Mouse (Mus musculus) spleen, adult 12 weeks (tissue): ENCODE results near the gene Tnfrsf13c.

Experiments
- DNase-seq: peaks from one replicate; pipeline ENCODE4 v3.0.0; 2022; ENCODE audit warnings: low spot score

Gene Tnfrsf13c

GRCm38 (mm10) chr15:82230098-82230611 is 6.0 kb upstream of the Tnfrsf13c start:
- no peak for DNase-seq

GRCm38 (mm10) chr15:82229542-82230045 is 5.4 kb upstream of the Tnfrsf13c start:
- DNase-seq, result no peak

GRCm38 (mm10) chr15:82225769-82226168 is 1.6 kb upstream of the Tnfrsf13c start:
- no peak for DNase-seq

GRCm38 (mm10) chr15:82224602-82225215 is 540 bp upstream of the Tnfrsf13c start:
- no peak for DNase-seq

GRCm38 (mm10) chr15:82223251-82223650 is 918 bp downstream of the Tnfrsf13c start:
- DNase-seq, result no peak

GRCm38 (mm10) chr15:82221104-82221860 is 2.9 kb downstream of the Tnfrsf13c start:
- no peak for DNase-seq

GRCm38 (mm10) chr15:82220003-82220675 is 4.0 kb downstream of the Tnfrsf13c start:
- no peak for DNase-seq

- DNase-seq, result peak; percentile 52
Measured at GRCm38 (mm10) chr15:82218778-82219666, 5.1 kb downstream of the Tnfrsf13c start.

GRCm38 (mm10) chr15:82217980-82218379 is 6.2 kb downstream of the Tnfrsf13c start:
- no peak for DNase-seq

GRCm38 (mm10) chr15:82217039-82217438 is 7.1 kb downstream of the Tnfrsf13c start:
- no peak for DNase-seq

- DNase-seq, result no peak
Measured at GRCm38 (mm10) chr15:82216142-82216827, 7.9 kb downstream of the Tnfrsf13c start.

- no peak for DNase-seq
Measured at GRCm38 (mm10) chr15:82215332-82216046, 8.7 kb downstream of the Tnfrsf13c start.

GRCm38 (mm10) chr15:82213222-82213621 is 10.9 kb downstream of the Tnfrsf13c start:
- DNase-seq, result no peak

GRCm38 (mm10) chr15:82212752-82213063 is 11.5 kb downstream of the Tnfrsf13c start, which contains the start of gene Shisa8:
Shisa8 (minus strand) TSS chr15:82212815.
- no peak for DNase-seq

GRCm38 (mm10) chr15:82211911-82212751 is 12.0 kb downstream of the Tnfrsf13c start:
- no peak for DNase-seq

GRCm38 (mm10) chr15:82211281-82211680 is 12.9 kb downstream of the Tnfrsf13c start:
- no peak for DNase-seq

- DNase-seq, result no peak
Measured at GRCm38 (mm10) chr15:82210801-82211200, 13.4 kb downstream of the Tnfrsf13c start.

GRCm38 (mm10) chr15:82209295-82210050 is 14.7 kb downstream of the Tnfrsf13c start:
- no peak for DNase-seq

GRCm38 (mm10) chr15:82208307-82208706 is 15.9 kb downstream of the Tnfrsf13c start:
- no peak for DNase-seq
